Mouse (Mus musculus): ENCODE measurements around the gene Ankdd1a. TPM values are rescaled to one million over a fixed set of nuclear protein-coding genes. Genes with fewer than 3 reads are reported as not detected.

Gene Ankdd1a
- polyA plus RNA-seq, 1 experiment: not detected

DNA sequence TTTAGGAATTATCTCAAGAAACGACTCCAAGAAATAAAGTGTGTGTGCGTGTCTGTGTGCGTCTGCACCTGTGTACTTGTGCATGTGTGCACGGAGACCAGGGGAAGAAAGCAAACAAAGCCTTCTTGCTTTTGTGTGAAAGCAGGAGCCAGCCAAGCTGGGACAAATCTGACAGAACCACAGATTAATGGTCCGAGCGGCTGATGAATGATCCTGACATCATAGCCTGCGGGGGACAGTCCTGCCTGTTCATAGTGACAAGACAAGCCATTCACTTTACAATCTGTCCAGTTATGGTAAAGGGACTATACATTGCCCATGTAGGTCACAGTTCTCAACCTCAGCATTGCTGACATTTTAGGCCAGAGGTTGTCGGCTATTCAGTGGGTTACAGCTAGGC is 28.3 kb upstream of the Ankdd1a start:
- no peak overlapping the region for H3K4me3 ChIP-seq (ENCODE audit: insufficient read depth, low read depth, low read length)
- 78% methylated on average over 8 of the region's 8 CpGs for WGBS
- H3K4me1 ChIP-seq (ENCODE audit: control insufficient read depth, insufficient read depth, low read length): peaks cover 31% of the 10 kb centered on the region
- H3K27ac ChIP-seq (ENCODE audit: insufficient read depth, low read depth, low read length): no peak overlapping the region
- TF ChIP-seq POLR2A (IDR thresholded peaks at IDR 0.05; ENCODE audit: insufficient read depth, low read depth, low read length): no peak
- no peak for TF ChIP-seq CTCF (IDR thresholded peaks at IDR 0.05; ENCODE audit: insufficient read depth, low read depth, low read length)

- H3K4me3 ChIP-seq (ENCODE audit: insufficient read depth, low read depth, low read length): no peak overlapping the region
- TF ChIP-seq CTCF (IDR thresholded peaks at IDR 0.05; ENCODE audit: insufficient read depth, low read depth, low read length) (no peak), POLR2A (IDR thresholded peaks at IDR 0.05; ENCODE audit: insufficient read depth, low read depth, low read length) (no peak)
- peaks cover 31% of the 10 kb centered on the region for H3K4me1 ChIP-seq (ENCODE audit: control insufficient read depth, insufficient read depth, low read length)
- WGBS: 68% methylated on average over 4 of the region's 4 CpGs
- H3K27ac ChIP-seq (ENCODE audit: insufficient read depth, low read depth, low read length): no peak overlapping the region
Measured at GRCm38 (mm10) chr9:65547844-65548243, 27.9 kb upstream of the Ankdd1a start.

DNA sequence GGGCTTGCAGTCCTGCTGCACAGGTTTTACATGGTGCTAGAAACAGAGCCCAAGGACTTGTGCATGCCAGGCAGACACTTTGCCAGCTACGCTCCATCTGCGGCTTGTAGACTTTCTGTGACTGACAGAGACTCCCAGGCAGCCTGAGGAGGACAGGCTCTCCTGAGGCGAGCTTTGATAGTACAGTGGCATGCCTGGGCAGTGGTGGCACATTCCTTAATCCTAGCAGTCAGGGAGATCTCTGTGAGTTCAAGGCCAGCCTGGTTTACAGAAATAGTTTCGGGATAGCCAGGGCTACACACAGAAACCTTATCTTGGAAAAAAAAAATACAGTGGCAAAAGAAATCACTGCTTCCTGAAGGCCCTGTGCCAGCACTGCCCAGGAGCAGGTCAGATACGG is 27.1 kb upstream of the Ankdd1a start:
- Histone ChIP-seq H3K4me1 (ENCODE audit: control insufficient read depth, insufficient read depth, low read length) (peaks cover 31% of the 10 kb centered on the region), H3K4me3 (ENCODE audit: insufficient read depth, low read depth, low read length) (no peak overlapping the region), H3K27ac (ENCODE audit: insufficient read depth, low read depth, low read length) (0 out of 2 replicates have a peak overlapping the region, but pooled peaks have one; percentile 37)
- WGBS: 89% methylated on average over 5 of the region's 5 CpGs
- no peak for TF ChIP-seq POLR2A (IDR thresholded peaks at IDR 0.05; ENCODE audit: insufficient read depth, low read depth, low read length)
- TF ChIP-seq CTCF (IDR thresholded peaks at IDR 0.05; ENCODE audit: insufficient read depth, low read depth, low read length): no peak

- peaks cover 38% of the 10 kb centered on the region for H3K4me1 ChIP-seq (ENCODE audit: control insufficient read depth, insufficient read depth, low read length)
- no peak overlapping the region for H3K4me3 ChIP-seq (ENCODE audit: insufficient read depth, low read depth, low read length)
- WGBS: 25% methylated on average over 4 of the region's 4 CpGs
- peak overlapping the region; percentile 37 for H3K27ac ChIP-seq (ENCODE audit: insufficient read depth, low read depth, low read length)
- no peak for TF ChIP-seq POLR2A (IDR thresholded peaks at IDR 0.05; ENCODE audit: insufficient read depth, low read depth, low read length)
- no peak for TF ChIP-seq CTCF (IDR thresholded peaks at IDR 0.05; ENCODE audit: insufficient read depth, low read depth, low read length)
Measured at GRCm38 (mm10) chr9:65546413-65546695, 26.4 kb upstream of the Ankdd1a start.

DNA sequence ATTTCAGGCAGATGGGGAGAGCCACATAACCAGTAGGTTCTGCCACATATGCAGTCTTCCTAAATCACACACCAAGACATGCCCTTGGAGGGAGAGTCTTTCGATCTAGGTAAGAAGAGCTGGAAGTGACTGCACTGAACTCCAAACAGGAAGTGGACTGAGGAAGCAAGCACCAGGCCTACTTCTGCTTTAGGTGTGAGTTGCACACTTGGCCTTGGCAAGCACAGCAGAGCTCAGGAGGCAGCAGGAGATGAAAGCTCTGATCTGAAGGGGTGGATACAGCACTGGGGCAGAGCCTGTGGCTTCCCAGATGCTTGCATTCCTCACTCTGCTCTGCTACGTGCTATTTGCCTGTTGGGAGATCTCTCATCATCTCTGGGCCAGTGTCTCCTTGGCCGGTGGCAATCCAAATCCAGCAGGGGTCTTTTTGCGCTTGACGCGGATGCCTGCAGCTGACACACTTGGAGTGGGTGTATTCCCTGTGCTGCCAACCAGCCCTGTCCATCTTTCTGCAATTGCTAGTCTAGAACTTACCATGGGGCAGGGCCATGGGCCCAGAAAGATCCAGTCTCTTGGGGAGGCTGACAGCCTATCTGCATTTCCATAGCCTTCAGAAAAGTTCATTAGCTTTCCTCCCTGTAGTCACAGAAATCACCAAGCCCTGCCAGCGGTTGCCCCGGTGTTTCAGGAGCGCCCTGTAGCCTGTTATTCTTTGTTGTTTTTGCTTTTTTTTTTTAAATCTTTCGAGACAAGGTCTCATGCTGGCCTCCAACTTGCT is 25.8 kb upstream of the Ankdd1a start:
- H3K4me3 ChIP-seq (ENCODE audit: insufficient read depth, low read depth, low read length): no peak overlapping the region
- WGBS: 41% methylated on average over 10 of the region's 10 CpGs
- H3K27ac ChIP-seq (ENCODE audit: insufficient read depth, low read depth, low read length): peak overlapping the region; percentile 37
- TF ChIP-seq POLR2A (IDR thresholded peaks at IDR 0.05; ENCODE audit: insufficient read depth, low read depth, low read length): no peak
- no peak for TF ChIP-seq CTCF (IDR thresholded peaks at IDR 0.05; ENCODE audit: insufficient read depth, low read depth, low read length)
- peaks cover 34% of the 10 kb centered on the region for H3K4me1 ChIP-seq (ENCODE audit: control insufficient read depth, insufficient read depth, low read length)

DNA sequence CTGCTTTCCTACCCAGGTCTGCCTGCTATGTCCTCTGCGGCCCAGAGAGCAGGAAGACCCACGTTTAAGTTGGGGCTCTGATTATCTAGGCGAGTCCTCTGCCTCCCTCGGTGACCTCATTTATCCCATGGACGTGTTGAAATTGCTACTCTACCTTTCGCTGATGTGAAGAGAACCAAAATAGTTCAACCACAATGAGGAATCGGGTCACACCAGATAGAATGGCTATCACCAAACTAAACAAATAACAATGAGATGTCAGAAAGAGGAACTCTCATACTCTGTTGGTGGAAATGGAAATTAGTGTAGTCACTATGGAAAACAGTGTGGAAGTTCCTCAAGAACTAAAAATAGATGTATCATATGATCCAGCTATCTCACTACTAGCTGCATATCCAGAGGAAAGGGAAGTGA is 22.1 kb upstream of the Ankdd1a start:
- Histone ChIP-seq H3K27ac (ENCODE audit: insufficient read depth, low read depth, low read length) (peak overlapping the region; percentile 95), H3K4me1 (ENCODE audit: control insufficient read depth, insufficient read depth, low read length) (peaks cover 24% of the 10 kb centered on the region), H3K4me3 (ENCODE audit: insufficient read depth, low read depth, low read length) (no peak overlapping the region)
- 61% methylated on average over 7 of the region's 7 CpGs for WGBS
- TF ChIP-seq CTCF (IDR thresholded peaks at IDR 0.05; ENCODE audit: insufficient read depth, low read depth, low read length): no peak
- no peak for TF ChIP-seq POLR2A (IDR thresholded peaks at IDR 0.05; ENCODE audit: insufficient read depth, low read depth, low read length)

DNA sequence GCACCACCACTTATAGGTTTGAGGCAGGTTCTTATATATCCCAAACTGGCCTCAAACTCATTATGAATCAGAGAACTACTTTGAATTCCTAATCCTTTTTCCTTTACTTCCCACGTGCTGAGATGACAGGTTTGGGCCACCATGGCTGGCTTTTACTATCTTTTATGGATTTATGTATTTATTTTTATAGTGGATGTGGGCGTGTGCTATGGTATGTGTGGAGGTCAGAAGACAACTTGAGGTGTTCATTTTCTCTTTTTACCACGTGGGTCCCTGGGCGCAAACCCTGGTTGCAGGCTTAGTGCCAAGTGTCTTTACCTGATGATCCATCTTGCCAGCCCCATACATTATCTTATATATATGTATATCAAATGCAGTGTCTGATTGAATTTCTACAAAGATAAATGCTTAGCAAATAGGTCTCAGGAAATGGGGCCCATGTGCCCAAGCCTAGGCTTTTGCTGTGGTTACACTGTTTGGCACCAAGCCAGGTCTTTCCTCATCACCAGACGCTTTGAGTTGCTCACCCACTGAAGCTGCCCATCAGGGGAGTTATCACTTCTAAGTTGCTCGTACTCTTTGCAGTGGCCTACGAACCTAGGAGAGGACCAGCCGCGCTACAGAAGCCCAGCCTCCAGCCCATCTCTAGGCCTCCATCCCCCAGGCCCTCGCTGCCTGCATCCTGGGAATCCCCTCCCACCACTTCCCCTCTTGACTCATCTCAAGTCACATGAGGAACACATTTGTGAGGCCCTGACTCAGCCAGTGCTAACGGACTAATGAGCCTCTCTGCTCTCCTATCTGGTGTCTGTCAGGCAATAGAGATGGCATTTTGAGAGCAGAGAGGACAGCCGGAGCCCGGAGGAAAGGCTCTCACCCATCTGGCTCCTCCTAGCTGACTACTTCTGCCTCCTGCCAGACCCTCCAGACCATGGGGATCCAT is 21.4 kb upstream of the Ankdd1a start:
- H3K27ac ChIP-seq (ENCODE audit: insufficient read depth, low read depth, low read length): peak overlapping the region; percentile 95
- H3K4me1 ChIP-seq (ENCODE audit: control insufficient read depth, insufficient read depth, low read length): peaks cover 16% of the 10 kb centered on the region
- no peak overlapping the region for H3K4me3 ChIP-seq (ENCODE audit: insufficient read depth, low read depth, low read length)
- TF ChIP-seq CTCF (IDR thresholded peaks at IDR 0.05; ENCODE audit: insufficient read depth, low read depth, low read length) (no peak), POLR2A (IDR thresholded peaks at IDR 0.05; ENCODE audit: insufficient read depth, low read depth, low read length) (no peak)
- 52% methylated on average over 13 of the region's 13 CpGs for WGBS

- 76% methylated on average over 9 of the region's 9 CpGs for WGBS
- TF ChIP-seq CTCF (IDR thresholded peaks at IDR 0.05; ENCODE audit: insufficient read depth, low read depth, low read length) (no peak), POLR2A (IDR thresholded peaks at IDR 0.05; ENCODE audit: insufficient read depth, low read depth, low read length) (no peak)
- Histone ChIP-seq H3K4me1 (ENCODE audit: control insufficient read depth, insufficient read depth, low read length) (peaks cover 8% of the 10 kb centered on the region), H3K4me3 (ENCODE audit: insufficient read depth, low read depth, low read length) (no peak overlapping the region), H3K27ac (ENCODE audit: insufficient read depth, low read depth, low read length) (no peak overlapping the region)
Measured at GRCm38 (mm10) chr9:65539697-65540096, 19.7 kb upstream of the Ankdd1a start.
